Mouse (Mus musculus) B cell, adult (primary cell): Measurements from ENCODE around the gene Xrn1. TPM values are rescaled to one million over a fixed set of nuclear protein-coding genes. Genes with fewer than 3 reads are reported as not detected.

ENCODE experiments used
- total RNA-seq: library from RNA; stranded (reverse); gene quantifications from 4 replicates; pipeline ENCODE4 v1.2.4, GENCODE M21; 2023; ENCODE audit not compliant: inconsistent age

Gene Xrn1
- 48.4 to 60.2 TPM (median 53.1 TPM) in 4 replicates for total RNA-seq

GRCm38 (mm10) chr9:95954585-95955461, at the start of gene Xrn1:
TSS of gene Xrn1 (plus strand) at chr9:95954760.

Other genes with a start within 250 kb of the Xrn1 start
- gene Trpc1, start 204.4 kb upstream of the Xrn1 start, total RNA-seq, result 0.54 to 1.2 TPM (median 0.90 TPM) in 4 replicates
- gene Pls1, start 109.4 kb upstream of the Xrn1 start, total RNA-seq, result 0.48 to 1.4 TPM (median 1.1 TPM) in 4 replicates
- 29.9 to 34.0 TPM (median 32.3 TPM) in 4 replicates for gene Atr, start 97.2 kb upstream of the Xrn1 start, total RNA-seq
- gene Gk5, start 164.6 kb downstream of the Xrn1 start, total RNA-seq, result 5.9 to 8.4 TPM (median 6.0 TPM) in 4 replicates
- 12.2 to 22.7 TPM (median 16.5 TPM) in 4 replicates for gene Tfdp2, start 241.5 kb downstream of the Xrn1 start, total RNA-seq